Mouse (Mus musculus): ENCODE results near the gene Fam228a.

GRCm38 (mm10) chr12:4708881-4709604 is 29.2 kb downstream of the Fam228a start:
- TF ChIP-seq CTCF (IDR thresholded peaks at IDR 0.05; ENCODE audit: insufficient read depth, low read length) (no peak), POLR2A (IDR thresholded peaks at IDR 0.05; ENCODE audit: borderline replicate concordance, extremely low read depth, low read depth, low read length) (no peak)
